Mouse (Mus musculus) myocyte (in vitro differentiated cells): ENCODE measurements around the gene Parn.

Source experiments
- CEBPB ChIP-seq: IDR thresholded peaks from 2 replicates; pipeline ENCODE4 v1.6.1; 2011; ENCODE audit warnings: mild to moderate bottlenecking, moderate library complexity; ENCODE audit not compliant: poor library complexity, insufficient read depth, severe bottlenecking
- E2F4 ChIP-seq: IDR thresholded peaks from one replicate; pipeline ENCODE4 v1.6.1; 2011; ENCODE audit warnings: mild to moderate bottlenecking, control low read depth, moderate library complexity; ENCODE audit not compliant: insufficient read depth
- MAX ChIP-seq: IDR thresholded peaks from one replicate; pipeline ENCODE4 v1.6.1; 2011; ENCODE audit warnings: low read depth, mild to moderate bottlenecking, control low read depth
- MYOG ChIP-seq, 3 experiments: IDR thresholded peaks; one replicate each; pipeline ENCODE4 v1.6.1; 2011; ENCODE audit warnings: control low read depth in 2 of 3, low read depth in 2 of 3, mild to moderate bottlenecking in 2 of 3; ENCODE audit not compliant: insufficient read length in 2 of 3, control insufficient read depth in 1 of 3, insufficient read depth in 1 of 3
- POLR2A ChIP-seq: IDR thresholded peaks from one replicate; pipeline ENCODE4 v1.6.1; 2011; ENCODE audit warnings: low read depth, mild to moderate bottlenecking, control low read depth, moderate library complexity; ENCODE audit not compliant: insufficient read length
- POLR2AphosphoS2 ChIP-seq: IDR thresholded peaks from one replicate; pipeline ENCODE4 v1.6.1; 2011; ENCODE audit warnings: low read depth, control low read depth; ENCODE audit not compliant: insufficient read length
- TCF12 ChIP-seq: IDR thresholded peaks from one replicate; pipeline ENCODE4 v1.6.1; 2011; ENCODE audit warnings: mild to moderate bottlenecking, control low read depth; ENCODE audit not compliant: poor library complexity, insufficient read depth, severe bottlenecking
- TCF3 ChIP-seq: IDR thresholded peaks from one replicate; pipeline ENCODE4 v1.6.1; 2011; ENCODE audit warnings: low read depth, control low read depth; ENCODE audit not compliant: insufficient read length
- USF1 ChIP-seq: IDR thresholded peaks from one replicate; pipeline ENCODE4 v1.6.1; 2011; ENCODE audit warnings: low read depth, mild to moderate bottlenecking, control low read depth, moderate library complexity

DNA sequence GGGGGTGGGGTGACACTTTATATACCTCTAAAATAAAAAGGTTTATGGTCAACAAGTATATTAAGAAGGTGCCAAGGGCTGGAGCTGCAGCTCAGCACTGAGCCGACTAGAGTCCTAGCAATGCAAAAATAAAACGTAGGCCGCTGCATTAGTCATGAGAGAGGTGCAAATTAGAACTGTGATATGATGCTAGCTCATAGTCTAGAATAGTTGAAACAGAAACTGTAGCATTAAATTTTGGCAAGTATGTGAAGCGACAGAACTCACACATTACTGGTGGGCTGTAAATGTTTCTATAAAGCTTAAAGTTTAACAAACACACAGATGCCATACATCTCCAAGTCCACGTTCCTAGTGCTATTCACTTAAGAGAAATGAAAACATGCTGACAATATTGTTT is 102.7 kb downstream of the Parn start:
- TF ChIP-seq CEBPB (no peak), POLR2A (no peak), E2F4 (no peak), MAX (no peak), MYOG (IDR thresholded peaks at IDR 0.05; ENCODE audit: control insufficient read depth in 1 of 3, insufficient read depth in 1 of 3, insufficient read length in 2 of 3, low read depth in 2 of 3) (no peak), USF1 (no peak), POLR2AphosphoS2 (no peak), TCF12 (no peak), TCF3 (no peak)
